Mouse (Mus musculus): ENCODE results near the gene Gm21976.

The Gm21976 gene

GRCm38 (mm10) chr13:98353709-98354089, 74.0 kb downstream of the Gm21976 start:
- no peak for DNase-seq (ENCODE audit: low read depth in 2 of 2, low spot score in 2 of 2)

GRCm38 (mm10) chr13:98354090-98354801, 74.6 kb downstream of the Gm21976 start, which contains the start of gene Foxd1:
Gene Foxd1, plus strand, starts transcription at chr13:98354242.
- no peak for DNase-seq (ENCODE audit: low read depth in 2 of 2, low spot score in 2 of 2)

GRCm38 (mm10) chr13:98354871-98355558, 75.3 kb downstream of the Gm21976 start:
- DNase-seq (ENCODE audit: low read depth in 2 of 2, low spot score in 2 of 2) = no peak

GRCm38 (mm10) chr13:98355559-98356111, 75.9 kb downstream of the Gm21976 start:
- DNase-seq (ENCODE audit: low read depth in 2 of 2, low spot score in 2 of 2) = no peak

- no peak for DNase-seq (ENCODE audit: low read depth in 2 of 2, low spot score in 2 of 2)
Measured at GRCm38 (mm10) chr13:98356176-98356972, 76.7 kb downstream of the Gm21976 start.

Data from CD8-positive naive resting alpha-beta T cell, adult 2 months (primary cell).